Mouse (Mus musculus) forebrain, embryonic 16.5 days (tissue): ENCODE data around the gene Zfp266. TPM values are rescaled to one million over a fixed set of nuclear protein-coding genes. Genes with fewer than 3 reads are reported as not detected.

Experiments
- ATAC-seq: fragments of 200-750 bp; cut with Nextera tagmentation; 2 replicates; pipeline ENCODE4 v1.8.0; 2017; ENCODE audit warnings: mild to moderate bottlenecking, moderate library complexity
- H3K27ac ChIP-seq: fragments of 300-500 bp; sonication (generic); 2 replicates; pipeline ENCODE4 v1.5.1; 2014; ENCODE audit warnings: low read length, control low read depth
- H3K27me3 ChIP-seq: fragments of 300-500 bp; sonication (generic); replicated peaks from 2 replicates; pipeline ENCODE4 v1.6.1; 2014; ENCODE audit warnings: low read length; ENCODE audit not compliant: control insufficient read depth, insufficient read depth
- H3K36me3 ChIP-seq: fragments of 300-500 bp; sonication (generic); 2 replicates; pipeline ENCODE4 v1.6.1; 2014; ENCODE audit not compliant: control insufficient read depth, insufficient read depth
- H3K4me1 ChIP-seq: fragments of 300-500 bp; sonication (generic); replicated peaks from 2 replicates; pipeline ENCODE4 v1.6.1; 2014; ENCODE audit warnings: low read length; ENCODE audit not compliant: control insufficient read depth, insufficient read depth
- H3K4me2 ChIP-seq: fragments of 300-500 bp; sonication (generic); 2 replicates; pipeline ENCODE4 v1.6.1; 2014; ENCODE audit warnings: mild to moderate bottlenecking, low read length, control low read depth
- H3K4me3 ChIP-seq: fragments of 300-500 bp; sonication (generic); replicated peaks from 2 replicates; pipeline ENCODE4 v1.5.1; 2014; ENCODE audit warnings: mild to moderate bottlenecking, low read length, control low read depth
- H3K9ac ChIP-seq: fragments of 300-500 bp; sonication (generic); replicated peaks from 2 replicates; pipeline ENCODE4 v1.6.1; 2014; ENCODE audit warnings: low read depth, low read length, control low read depth
- H3K9me3 ChIP-seq: fragments of 300-500 bp; sonication (generic); 2 replicates; pipeline ENCODE4 v1.6.1; 2016; ENCODE audit warnings: low read length; ENCODE audit not compliant: control insufficient read depth
- WGBS: fragments of 180-500 bp; shearing (Covaris S2); extraction: QIAGEN DNeasy Blood & Tissue Kit; methylation state at CpG from one replicate; pipeline ENCODE4 v1.1.7; 2014; 5-methylcytosine and 5-hydroxymethylcytosine counted together
- polyA plus RNA-seq: library from polyadenylated mRNA; unstranded; fragments of >200 nt; fragmentation: Nextera tagmentation; extraction: Ambion mirVana; gene quantifications from 2 replicates; pipeline ENCODE4 v1.2.1, GENCODE M21; 2015

Zfp266 gene
- polyA plus RNA-seq, 1 experiment from 2014 or later = 173 TPM

DNA sequence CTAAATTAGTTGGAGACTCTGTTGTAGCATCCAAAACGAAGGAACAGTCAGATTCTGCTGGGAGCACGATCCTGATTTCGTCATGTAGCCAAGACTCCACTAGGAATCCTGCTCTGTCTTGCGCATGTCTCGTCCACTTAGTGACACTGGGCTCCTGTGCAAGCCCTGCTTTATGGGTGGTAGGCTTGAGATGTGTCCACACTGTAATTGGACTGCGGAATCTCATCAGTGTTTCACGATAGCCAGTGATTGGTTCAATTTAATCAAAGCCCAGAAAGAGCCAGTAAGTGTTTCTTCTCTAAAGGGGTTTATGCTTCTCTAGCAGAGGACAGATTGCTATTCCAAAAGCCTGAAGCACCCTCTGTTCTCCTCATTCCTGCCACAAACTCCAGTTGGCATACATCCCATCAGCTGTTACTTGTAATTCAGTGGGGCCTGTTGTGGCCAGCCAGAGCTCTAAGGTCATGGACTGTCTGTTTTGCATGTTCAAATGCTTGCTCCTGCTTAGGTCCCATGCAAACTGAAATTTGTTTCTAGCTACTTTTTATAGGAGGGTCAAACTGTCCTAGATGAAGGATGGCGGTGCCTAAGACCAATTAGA is 13.2 kb upstream of the Zfp266 start:
- WGBS = 71% methylated on average over 8 of the region's 8 CpGs
- Histone ChIP-seq H3K9ac (no peak overlapping the region), H3K4me1 (no peaks in the 10 kb centered on the region), H3K9me3 (no peaks in the 10 kb centered on the region), H3K4me2 (no peak overlapping the region), H3K36me3 (no peaks in the 10 kb centered on the region), H3K27ac (no peak overlapping the region), H3K27me3 (peaks cover 6% of the 10 kb centered on the region; the same call in 1 of the 2 replicates), H3K4me3 (no peak overlapping the region)
- ATAC-seq = no peak

DNA sequence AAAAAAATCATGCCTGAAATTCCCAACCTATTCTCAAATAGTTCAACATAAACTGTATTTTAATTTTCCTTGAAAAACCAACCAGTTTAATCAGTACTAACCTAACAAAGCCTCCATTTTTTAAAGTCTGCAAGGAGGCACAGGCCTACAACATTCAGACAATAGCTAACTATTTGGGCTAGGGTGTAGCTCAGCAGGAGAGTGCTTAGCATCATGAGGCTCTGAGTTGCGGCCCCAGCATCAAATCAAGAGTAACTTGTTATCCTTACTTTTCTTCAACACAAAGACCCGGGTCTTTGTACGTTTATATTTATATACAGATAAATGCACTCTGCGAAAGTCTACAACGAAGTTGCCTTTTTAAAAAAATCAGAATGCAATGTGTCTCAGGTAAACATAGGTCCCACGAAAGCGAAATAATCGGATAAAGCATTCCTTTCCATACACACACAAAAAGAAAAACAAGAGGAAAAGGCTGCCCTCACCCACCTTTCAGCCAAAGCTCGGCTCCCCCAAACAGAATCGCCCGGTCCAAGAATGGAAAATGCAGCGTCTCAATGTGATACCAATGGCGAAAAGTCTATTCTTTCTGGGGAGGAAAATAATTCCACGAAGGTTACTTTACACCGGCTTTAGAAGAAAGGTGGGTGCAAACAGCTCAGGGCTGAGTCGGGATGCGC is 546 bp downstream of the Zfp266 start:
- peak overlapping the region; percentile 63 for H3K4me2 ChIP-seq
- under 1% methylated on average over 17 of the region's 17 CpGs for WGBS
- H3K36me3 ChIP-seq = peaks cover 3% of the 10 kb centered on the region; the same call in 1 of the 2 replicates
- peak overlapping the region; percentile 95 for H3K9ac ChIP-seq
- H3K4me3 ChIP-seq = peak overlapping the region; percentile 94
- H3K27me3 ChIP-seq = no peaks in the 10 kb centered on the region
- H3K27ac ChIP-seq = peak overlapping the region; percentile 97
- no peak; the same call in 1 of the 2 replicates for ATAC-seq
- peaks cover 32% of the 10 kb centered on the region for H3K4me1 ChIP-seq
- H3K9me3 ChIP-seq = no peaks in the 10 kb centered on the region

DNA sequence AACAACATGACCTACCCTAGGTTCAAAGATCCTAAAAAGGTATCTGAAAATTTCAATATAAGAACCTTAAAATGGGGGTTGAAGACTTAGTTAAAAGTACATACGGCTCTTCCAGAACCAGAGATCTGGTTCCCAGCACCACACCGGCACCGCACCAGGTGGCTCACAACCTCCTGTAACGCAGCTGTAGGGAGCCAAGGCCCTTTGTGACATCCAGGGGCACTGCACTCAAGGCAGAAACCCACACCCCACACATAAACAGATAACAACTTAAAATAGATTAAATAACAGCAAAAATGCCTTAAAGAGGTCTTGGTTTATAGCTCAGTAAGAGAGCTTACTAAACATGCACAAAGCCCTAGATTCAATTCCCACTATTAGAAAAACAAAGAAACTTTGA is 1.3 kb downstream of the Zfp266 start:
- peak overlapping the region; percentile 95 for H3K4me2 ChIP-seq
- peak overlapping the region; percentile 58 for H3K4me3 ChIP-seq
- H3K27ac ChIP-seq = no peak overlapping the region
- no peaks in the 10 kb centered on the region for H3K27me3 ChIP-seq
- under 1% methylated on average over 4 of the region's 4 CpGs for WGBS
- H3K9ac ChIP-seq = peak overlapping the region; percentile 49; the same call in 1 of the 2 replicates
- peaks cover 3% of the 10 kb centered on the region; the same call in 1 of the 2 replicates for H3K36me3 ChIP-seq
- no peaks in the 10 kb centered on the region for H3K9me3 ChIP-seq
- no peak for ATAC-seq
- peaks cover 32% of the 10 kb centered on the region for H3K4me1 ChIP-seq

DNA sequence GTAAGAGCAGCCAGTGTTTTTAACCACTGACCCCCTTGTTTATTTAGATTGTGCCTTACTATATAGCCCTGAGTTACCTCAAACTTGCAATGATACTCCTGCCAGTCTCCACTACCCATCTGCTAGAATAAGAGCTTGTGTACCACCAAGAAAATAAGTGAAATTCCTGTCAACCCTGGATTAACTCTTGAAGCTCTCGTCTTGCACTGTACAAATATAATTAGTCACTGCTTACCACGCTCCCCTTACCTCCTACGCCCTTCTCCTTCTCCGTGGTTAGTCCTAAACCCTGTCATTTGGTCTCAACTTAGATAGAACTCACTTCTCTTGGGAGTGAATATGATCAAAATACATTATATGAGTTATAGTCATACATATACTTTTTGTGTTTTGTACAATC is 2.5 kb downstream of the Zfp266 start:
- ATAC-seq = no peak
- peaks cover 3% of the 10 kb centered on the region; the same call in 1 of the 2 replicates for H3K36me3 ChIP-seq
- H3K27me3 ChIP-seq = no peaks in the 10 kb centered on the region
- peaks cover 37% of the 10 kb centered on the region for H3K4me1 ChIP-seq
- no peak overlapping the region for H3K4me3 ChIP-seq
- no peaks in the 10 kb centered on the region for H3K9me3 ChIP-seq
- 87% methylated on average over 4 of the region's 4 CpGs for WGBS
- H3K9ac ChIP-seq = no peak overlapping the region
- H3K4me2 ChIP-seq = peak overlapping the region; percentile 95; the same call in 1 of the 2 replicates
- H3K27ac ChIP-seq = no peak overlapping the region

DNA sequence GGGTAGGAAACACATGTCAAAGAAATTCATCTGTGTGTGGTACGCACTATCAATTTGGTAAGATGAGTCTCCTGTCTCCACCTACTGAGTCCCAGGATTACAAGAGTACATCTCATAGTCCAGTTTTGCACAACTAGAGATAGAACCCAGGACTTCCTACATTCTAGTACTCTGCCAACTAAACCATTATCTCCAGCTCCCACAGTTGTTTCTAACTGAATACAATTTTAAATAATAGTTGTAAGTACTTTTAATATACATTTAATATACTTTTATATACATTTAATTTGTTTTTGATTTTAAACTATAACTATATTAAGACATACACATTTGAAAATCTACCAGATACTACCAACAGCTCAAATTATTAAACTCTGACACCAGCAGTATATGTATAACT is 3.5 kb downstream of the Zfp266 start:
- Histone ChIP-seq H3K4me1 (peaks cover 37% of the 10 kb centered on the region), H3K27ac (no peak overlapping the region), H3K27me3 (no peaks in the 10 kb centered on the region), H3K4me3 (no peak overlapping the region), H3K9ac (no peak overlapping the region), H3K9me3 (no peaks in the 10 kb centered on the region), H3K4me2 (no peak overlapping the region), H3K36me3 (peaks cover 3% of the 10 kb centered on the region; the same call in 1 of the 2 replicates)
- ATAC-seq = no peak
- WGBS = 95% methylated on average over 1 of the region's 1 CpGs

DNA sequence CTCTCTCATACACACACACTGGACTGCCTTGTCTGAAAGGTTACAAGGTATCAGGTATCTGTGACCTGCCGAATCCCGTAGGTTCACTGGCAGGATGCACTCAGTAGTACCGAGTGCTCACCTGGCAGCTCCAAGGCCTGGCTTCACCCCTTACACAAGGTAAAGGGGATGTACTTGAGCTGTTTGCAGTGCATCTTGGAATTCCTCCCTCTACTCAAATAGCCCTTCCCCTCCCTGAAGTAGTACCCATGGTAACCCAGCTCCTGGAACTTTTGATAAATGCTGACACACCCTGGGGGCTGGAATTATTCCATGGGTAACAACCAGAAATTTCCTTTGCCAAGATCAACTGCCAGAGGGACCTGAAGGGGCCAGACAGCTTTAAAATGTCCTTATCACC is 7.2 kb downstream of the Zfp266 start:
- H3K36me3 ChIP-seq = peaks cover 3% of the 10 kb centered on the region; the same call in 1 of the 2 replicates
- no peak for ATAC-seq
- H3K9ac ChIP-seq = no peak overlapping the region
- H3K27ac ChIP-seq = no peak overlapping the region
- H3K27me3 ChIP-seq = no peaks in the 10 kb centered on the region
- no peak overlapping the region for H3K4me2 ChIP-seq
- no peaks in the 10 kb centered on the region for H3K9me3 ChIP-seq
- peaks cover 23% of the 10 kb centered on the region for H3K4me1 ChIP-seq
- H3K4me3 ChIP-seq = no peak overlapping the region
- WGBS = 87% methylated on average over 3 of the region's 3 CpGs

DNA sequence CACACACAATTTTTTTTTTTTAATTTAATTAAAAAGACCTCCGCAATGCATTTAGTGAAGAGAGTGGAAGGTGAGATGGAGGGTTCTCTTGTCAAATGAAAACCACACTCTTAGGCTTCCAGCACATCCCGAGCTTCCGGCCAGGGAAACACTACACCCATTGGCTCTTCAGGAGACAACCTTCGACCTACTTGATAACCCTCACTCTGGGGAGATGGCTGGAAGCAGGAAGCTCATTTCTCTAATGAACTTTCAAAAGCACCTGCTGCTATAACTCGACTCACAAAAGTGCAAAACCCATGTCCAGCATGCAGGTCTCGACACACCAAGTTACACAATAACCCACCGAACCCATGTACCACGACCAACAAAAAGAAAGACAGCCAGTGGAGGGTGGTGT is 8.5 kb downstream of the Zfp266 start:
- H3K9me3 ChIP-seq = no peaks in the 10 kb centered on the region
- no peak overlapping the region for H3K4me3 ChIP-seq
- H3K9ac ChIP-seq = no peak overlapping the region
- WGBS = 92% methylated on average over 8 of the region's 8 CpGs
- H3K36me3 ChIP-seq = peaks cover 3% of the 10 kb centered on the region; the same call in 1 of the 2 replicates
- H3K4me2 ChIP-seq = no peak overlapping the region
- ATAC-seq = no peak
- H3K27me3 ChIP-seq = no peaks in the 10 kb centered on the region
- peaks cover 14% of the 10 kb centered on the region for H3K4me1 ChIP-seq
- H3K27ac ChIP-seq = no peak overlapping the region

DNA sequence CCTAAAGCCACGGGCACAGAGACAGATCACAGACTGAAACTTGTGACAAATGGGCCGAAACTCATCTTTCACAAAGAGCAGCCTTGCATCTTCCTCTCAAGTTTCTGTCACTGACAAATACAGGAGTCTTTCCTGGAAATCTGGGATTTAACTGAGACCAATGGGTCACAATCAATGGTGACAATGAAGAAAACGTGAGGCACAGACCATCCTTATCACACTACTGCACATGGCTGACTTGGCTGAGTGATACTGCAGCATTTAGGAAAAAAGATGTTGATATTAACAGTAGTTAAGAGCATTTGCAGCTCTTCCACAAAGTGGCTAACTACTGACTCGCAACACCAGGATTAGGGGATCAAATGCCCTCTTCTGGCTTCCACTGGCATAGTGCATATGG is 9.6 kb downstream of the Zfp266 start:
- Histone ChIP-seq H3K36me3 (peaks cover 9% of the 10 kb centered on the region; the same call in 1 of the 2 replicates), H3K9me3 (no peaks in the 10 kb centered on the region), H3K4me2 (no peak overlapping the region), H3K9ac (no peak overlapping the region), H3K27me3 (no peaks in the 10 kb centered on the region), H3K27ac (no peak overlapping the region), H3K4me3 (no peak overlapping the region), H3K4me1 (peaks cover 10% of the 10 kb centered on the region)
- no peak for ATAC-seq
- 86% methylated on average over 4 of the region's 4 CpGs for WGBS

DNA sequence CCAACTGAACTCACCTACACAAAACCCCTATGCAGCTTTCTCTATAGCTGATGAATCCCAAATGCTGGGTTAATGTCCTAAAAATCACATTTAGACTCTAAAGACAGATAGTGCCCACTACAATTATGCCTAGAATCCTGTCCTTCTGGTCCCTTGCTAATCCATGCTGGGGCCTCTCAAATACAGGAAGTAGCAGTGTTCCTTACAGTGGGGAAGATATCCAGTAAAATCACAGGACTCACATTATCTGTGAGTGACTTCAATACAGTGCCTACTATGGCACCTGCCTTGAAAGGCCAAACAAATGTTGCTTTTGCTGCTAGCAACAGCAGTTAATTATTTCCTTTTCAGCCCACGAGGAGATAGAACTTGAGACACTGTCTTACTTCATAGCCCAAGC is 10.9 kb downstream of the Zfp266 start:
- no peak for ATAC-seq
- H3K36me3 ChIP-seq = peaks cover 17% of the 10 kb centered on the region

More for the DNA sequence above, 10.9 kb downstream of the Zfp266 start:
- no peak overlapping the region for H3K9ac ChIP-seq
- 63% methylated on average over 1 of the region's 1 CpGs for WGBS
- peaks cover 5% of the 10 kb centered on the region; the same call in 1 of the 2 replicates for H3K4me1 ChIP-seq
- no peaks in the 10 kb centered on the region for H3K27me3 ChIP-seq
- H3K4me2 ChIP-seq = no peak overlapping the region
- no peak overlapping the region for H3K4me3 ChIP-seq
- no peaks in the 10 kb centered on the region for H3K9me3 ChIP-seq
- no peak overlapping the region for H3K27ac ChIP-seq
